Mouse (Mus musculus) testis, adult 2 months (tissue): ENCODE results near the gene Cacybp.

ENCODE experiments used
- CTCF ChIP-seq: fragments of 200-500 bp; IDR thresholded peaks from 2 replicates; pipeline ENCODE4 v1.5.1; 2012; ENCODE audit warnings: low read depth, mild to moderate bottlenecking, inconsistent platforms, low read length, moderate library complexity; ENCODE audit not compliant: control insufficient read depth, insufficient read depth, insufficient replicate concordance
- POLR2A ChIP-seq: fragments of 200-500 bp; IDR thresholded peaks from 2 replicates; pipeline ENCODE4 v1.6.1; 2012; ENCODE audit warnings: low read depth, mild to moderate bottlenecking, inconsistent platforms, low read length, moderate library complexity; ENCODE audit not compliant: control insufficient read depth

GRCm38 (mm10) chr1:160244689-160245088, 32.0 kb upstream of the Cacybp start:
- no peak for TF ChIP-seq CTCF
- TF ChIP-seq POLR2A = no peak
